Mouse (Mus musculus) mesoderm, embryonic 11.5 days (tissue): Measurements from ENCODE around the gene Barhl1.

ENCODE experiments used
- DNase-seq: peaks from one replicate; pipeline ENCODE4 v3.0.0-alpha.2; 2012; ENCODE audit warnings: low read depth, low spot score

The Barhl1 gene

GRCm38 (mm10) chr2:28863857-28864256 lies 52.6 kb downstream of the Barhl1 start:
- DNase-seq, result no peak

GRCm38 (mm10) chr2:28860678-28861423 lies 55.6 kb downstream of the Barhl1 start:
- DNase-seq, result no peak

- DNase-seq, result no peak
Observed at GRCm38 (mm10) chr2:28859303-28859702, 57.2 kb downstream of the Barhl1 start.
